Mouse (Mus musculus): ENCODE data around the gene Cradd.

DNA sequence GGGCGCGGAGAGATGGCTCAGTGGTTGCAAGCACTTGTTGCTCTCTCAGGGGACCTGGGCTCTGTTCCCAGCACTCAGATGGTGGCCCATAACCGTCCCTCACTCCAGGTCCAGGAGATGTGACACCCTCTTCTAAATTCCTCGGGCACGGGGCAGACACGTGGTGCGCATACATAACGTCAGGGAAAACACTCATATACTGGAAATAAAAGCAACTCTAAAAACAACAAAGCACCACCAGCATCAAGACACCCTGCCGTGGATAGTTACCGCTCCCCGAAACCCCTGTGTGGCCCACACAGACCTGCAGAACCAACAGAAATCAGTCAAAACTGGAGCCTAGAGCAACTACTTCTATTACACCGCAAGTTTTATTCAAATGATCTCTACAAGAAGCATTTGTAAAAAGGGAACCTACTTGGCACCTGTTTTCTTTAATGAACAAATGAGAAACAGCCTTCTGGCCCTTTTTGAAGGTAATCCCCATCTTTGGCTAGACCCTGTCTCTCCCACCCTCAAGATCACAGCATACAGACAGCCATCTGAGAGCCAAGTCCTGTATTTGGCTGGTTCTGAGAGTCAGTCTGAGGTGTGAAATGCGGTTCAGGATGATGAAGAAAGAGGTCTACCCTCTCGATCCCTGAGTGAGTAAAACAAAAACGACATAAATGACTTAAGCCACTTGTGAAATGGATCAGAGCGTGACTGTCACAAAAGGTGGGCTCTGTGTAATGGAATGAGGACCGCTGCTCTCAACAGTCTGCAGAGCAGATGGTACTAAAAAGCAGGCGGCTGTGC lies 24.7 kb downstream of the Cradd start:
- TF ChIP-seq CTCF (IDR thresholded peaks at IDR 0.05; ENCODE audit: low read depth) = no peak
- no peak for TF ChIP-seq EP300 (IDR thresholded peaks at IDR 0.05; ENCODE audit: low read depth)
